Mouse (Mus musculus) liver, adult 2 months (tissue): ENCODE results near the gene Aip. TPM values are rescaled to one million over a fixed set of nuclear protein-coding genes. Genes with fewer than 3 reads are reported as not detected.

Source experiments
- DNase-seq: peaks from one replicate; pipeline ENCODE4 v3.0.0-alpha.2; 2011; ENCODE audit warnings: low read depth, low spot score; ENCODE audit errors: extremely low read depth
- H3K27ac ChIP-seq: fragments of 200-500 bp; replicated peaks from 2 replicates; pipeline ENCODE4 v1.5.1; 2012; ENCODE audit warnings: low read depth, mild to moderate bottlenecking, control low read depth, inconsistent platforms, low read length; ENCODE audit not compliant: insufficient read depth
- H3K27me3 ChIP-seq: fragments of 200-500 bp; 2 replicates; pipeline ENCODE4 v1.6.1; 2012; ENCODE audit warnings: mild to moderate bottlenecking, moderate library complexity, low read length, inconsistent platforms; ENCODE audit not compliant: control insufficient read depth, insufficient read depth
- H3K36me3 ChIP-seq: fragments of 200-500 bp; 2 replicates; pipeline ENCODE4 v1.6.1; 2012; ENCODE audit warnings: low read length, inconsistent platforms; ENCODE audit not compliant: control insufficient read depth, insufficient read depth
- H3K4me1 ChIP-seq: fragments of 200-500 bp; 2 replicates; pipeline ENCODE4 v1.6.1; 2011; ENCODE audit warnings: low read length; ENCODE audit not compliant: control insufficient read depth, insufficient read depth
- H3K4me3 ChIP-seq: fragments of 200-500 bp; 2 replicates; pipeline ENCODE4 v1.5.1; 2011; ENCODE audit warnings: low read depth, mild to moderate bottlenecking, control low read depth, low read length, moderate library complexity; ENCODE audit not compliant: insufficient read depth
- H3K79me2 ChIP-seq: fragments of 200-500 bp; 2 replicates; pipeline ENCODE4 v1.6.1; 2012; ENCODE audit warnings: inconsistent platforms, mild to moderate bottlenecking, low read length, moderate library complexity; ENCODE audit not compliant: control insufficient read depth, insufficient read depth
- H3K9ac ChIP-seq: fragments of 200-500 bp; 2 replicates; pipeline ENCODE4 v1.6.1; 2012; ENCODE audit warnings: low read depth, mild to moderate bottlenecking, control low read depth, inconsistent platforms, low read length
- CTCF ChIP-seq: fragments of 200-500 bp; IDR thresholded peaks from 2 replicates; pipeline ENCODE4 v1.5.1; 2011; ENCODE audit warnings: low read depth, low read length, control low read depth
- POLR2A ChIP-seq: fragments of 200-500 bp; IDR thresholded peaks from 2 replicates; pipeline ENCODE4 v1.6.1; 2011; ENCODE audit warnings: low read length, control low read depth; ENCODE audit not compliant: insufficient read depth; ENCODE audit errors: extremely low read depth
- WGBS: fragments of 180-500 bp; shearing (Covaris S2); methylation state at CpG from one replicate; pipeline ENCODE4 v1.1.7; 2018; 5-methylcytosine and 5-hydroxymethylcytosine counted together
- polyA plus RNA-seq: library from polyadenylated mRNA; depleted of rRNA; stranded (reverse); fragments of >200 nt; gene quantifications from 2 replicates; pipeline ENCODE4 v1.2.3, GENCODE M21; 2012
- total RNA-seq: library from RNA; depleted of rRNA; stranded (reverse); fragments of >200 nt; gene quantifications from 2 replicates; pipeline ENCODE4 v1.2.3, GENCODE M21; 2014

The Aip gene
- total and polyA plus RNA-seq, 2 experiments, result 16.5 to 30.0 TPM

GRCm38 (mm10) chr19:4108535-4108934 is 17.1 kb downstream of the Aip start:
- Histone ChIP-seq H3K4me1 (peaks cover 6% of the 10 kb centered on the region; the same call in 1 of the 2 replicates), H3K79me2 (no peaks in the 10 kb centered on the region), H3K27ac (no peak overlapping the region), H3K9ac (no peak overlapping the region), H3K36me3 (no peaks in the 10 kb centered on the region), H3K4me3 (no peak overlapping the region), H3K27me3 (no peaks in the 10 kb centered on the region)
- DNase-seq, result no peak
- no peak for TF ChIP-seq CTCF
- TF ChIP-seq POLR2A, result no peak
- 87% methylated on average over 9 of the region's 9 CpGs for WGBS

GRCm38 (mm10) chr19:4106654-4107053 is 19.0 kb downstream of the Aip start:
- no peak for DNase-seq
- Histone ChIP-seq H3K27me3 (no peaks in the 10 kb centered on the region), H3K36me3 (no peaks in the 10 kb centered on the region), H3K79me2 (no peaks in the 10 kb centered on the region), H3K4me1 (no peaks in the 10 kb centered on the region), H3K4me3 (no peak overlapping the region), H3K27ac (no peak overlapping the region), H3K9ac (no peak overlapping the region)
- no peak for TF ChIP-seq CTCF
- TF ChIP-seq POLR2A, result no peak
- 90% methylated on average over 14 of the region's 14 CpGs for WGBS

DNA sequence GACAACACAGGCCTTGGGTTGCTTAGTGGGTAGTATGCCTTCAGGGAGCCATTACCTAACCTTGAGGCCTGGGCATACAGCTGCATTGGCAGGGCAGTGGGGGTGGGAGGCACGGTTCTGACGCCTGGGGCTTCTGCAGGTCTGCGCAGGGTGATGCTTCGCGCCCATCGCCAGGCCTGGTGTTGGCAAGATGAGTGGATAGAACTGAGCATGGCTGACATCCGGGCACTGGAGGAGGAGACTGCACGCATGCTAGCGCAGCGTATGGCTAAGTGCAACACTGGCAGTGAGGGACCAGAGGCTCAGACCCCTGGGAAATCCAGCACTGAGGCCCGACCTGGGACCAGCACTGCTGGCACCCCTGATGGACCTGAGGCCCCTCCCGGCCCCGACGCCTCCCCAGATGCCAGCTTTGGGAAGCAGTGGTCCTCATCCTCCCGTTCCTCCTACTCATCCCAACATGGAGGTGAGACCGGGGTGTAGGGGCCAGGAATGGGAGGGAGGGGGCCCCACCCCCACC is 20.9 kb downstream of the Aip start:
- Histone ChIP-seq H3K79me2 (no peaks in the 10 kb centered on the region), H3K36me3 (no peaks in the 10 kb centered on the region), H3K27ac (no peak overlapping the region), H3K4me3 (no peak overlapping the region), H3K9ac (no peak overlapping the region), H3K27me3 (no peaks in the 10 kb centered on the region), H3K4me1 (peaks cover 4% of the 10 kb centered on the region)
- WGBS, result 96% methylated on average over 16 of the region's 16 CpGs
- no peak for TF ChIP-seq POLR2A
- no peak for TF ChIP-seq CTCF
- DNase-seq, result no peak

GRCm38 (mm10) chr19:4103792-4104191 is 21.9 kb downstream of the Aip start:
- no peak overlapping the region for H3K9ac ChIP-seq
- WGBS, result 85% methylated on average over 3 of the region's 3 CpGs
- no peaks in the 10 kb centered on the region for H3K27me3 ChIP-seq
- H3K79me2 ChIP-seq, result no peaks in the 10 kb centered on the region
- TF ChIP-seq POLR2A, result no peak
- TF ChIP-seq CTCF, result no peak
- DNase-seq, result no peak
- H3K4me3 ChIP-seq, result no peak overlapping the region
- peaks cover 11% of the 10 kb centered on the region for H3K4me1 ChIP-seq
- H3K27ac ChIP-seq, result no peak overlapping the region
- H3K36me3 ChIP-seq, result no peaks in the 10 kb centered on the region

- no peaks in the 10 kb centered on the region for H3K79me2 ChIP-seq
- WGBS, result 98% methylated on average over 18 of the region's 18 CpGs
- H3K36me3 ChIP-seq, result no peaks in the 10 kb centered on the region
- no peak overlapping the region for H3K4me3 ChIP-seq
- peaks cover 16% of the 10 kb centered on the region for H3K4me1 ChIP-seq
- no peak overlapping the region for H3K9ac ChIP-seq
- no peak for DNase-seq
- H3K27me3 ChIP-seq, result no peaks in the 10 kb centered on the region
- TF ChIP-seq CTCF (no peak), POLR2A (no peak)
- H3K27ac ChIP-seq, result no peak overlapping the region
These were observed 22.4 kb downstream of the Aip start for GRCm38 (mm10) chr19:4103294-4103693.

DNA sequence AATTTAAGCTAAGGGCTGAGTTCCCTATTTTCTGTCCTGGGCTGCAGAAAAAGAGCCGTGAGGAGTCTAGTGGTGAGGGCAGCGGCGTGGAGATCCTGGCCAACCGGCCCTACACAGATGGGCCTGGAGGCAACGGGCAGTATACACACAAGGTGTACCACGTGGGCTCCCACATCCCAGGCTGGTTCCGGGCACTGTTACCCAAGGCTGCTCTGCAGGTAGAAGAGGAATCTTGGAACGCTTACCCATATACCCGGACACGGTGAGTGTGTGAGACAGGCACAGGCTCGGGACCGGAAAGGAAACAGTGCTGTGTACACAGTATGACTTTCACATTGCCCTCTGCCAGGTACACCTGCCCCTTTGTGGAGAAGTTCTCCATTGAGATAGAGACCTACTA is 23.0 kb downstream of the Aip start:
- DNase-seq, result no peak
- no peaks in the 10 kb centered on the region for H3K79me2 ChIP-seq
- 94% methylated on average over 12 of the region's 12 CpGs for WGBS
- H3K4me3 ChIP-seq, result no peak overlapping the region
- H3K9ac ChIP-seq, result no peak overlapping the region
- TF ChIP-seq CTCF (no peak), POLR2A (no peak)
- no peaks in the 10 kb centered on the region for H3K27me3 ChIP-seq
- peaks cover 22% of the 10 kb centered on the region for H3K4me1 ChIP-seq
- no peaks in the 10 kb centered on the region for H3K36me3 ChIP-seq
- no peak overlapping the region for H3K27ac ChIP-seq
